Mouse (Mus musculus) heart, embryonic 11.5 days (tissue): ENCODE results near the gene Smco2. TPM values are rescaled to one million over a fixed set of nuclear protein-coding genes. Genes with fewer than 3 reads are reported as not detected.

Experiments
- ATAC-seq: fragments of 200-750 bp; cut with Nextera tagmentation; replicated peaks from 2 replicates; pipeline ENCODE4 v1.8.0; 2017; ENCODE audit warnings: moderate library complexity; ENCODE audit not compliant: insufficient number of reproducible peaks, low FRiP score, low TSS enrichment
- H3K27ac ChIP-seq: fragments of 300-500 bp; sonication (generic); 2 replicates; pipeline ENCODE4 v1.5.1; 2014; ENCODE audit warnings: mild to moderate bottlenecking, low read depth, low read length
- H3K27me3 ChIP-seq: fragments of 300-500 bp; sonication (generic); 2 replicates; pipeline ENCODE4 v1.6.1; 2014; ENCODE audit warnings: mild to moderate bottlenecking, low read length, mixed read lengths; ENCODE audit not compliant: control insufficient read depth, insufficient read depth
- H3K36me3 ChIP-seq: fragments of 300-500 bp; sonication (generic); 2 replicates; pipeline ENCODE4 v1.6.1; 2014; ENCODE audit warnings: mild to moderate bottlenecking, low read length, moderate library complexity, mixed read lengths; ENCODE audit not compliant: control insufficient read depth, insufficient read depth
- H3K4me1 ChIP-seq: fragments of 300-500 bp; sonication (generic); 2 replicates; pipeline ENCODE4 v1.6.1; 2014; ENCODE audit warnings: low read length; ENCODE audit not compliant: control insufficient read depth, insufficient read depth
- H3K4me2 ChIP-seq: fragments of 300-500 bp; sonication (generic); 2 replicates; pipeline ENCODE4 v1.6.1; 2014; ENCODE audit warnings: mild to moderate bottlenecking, moderate library complexity
- H3K4me3 ChIP-seq: fragments of 300-500 bp; sonication (generic); 2 replicates; pipeline ENCODE4 v1.5.1; 2014; ENCODE audit warnings: low read depth, low read length
- H3K9ac ChIP-seq: fragments of 300-500 bp; sonication (generic); 2 replicates; pipeline ENCODE4 v1.6.1; 2014; ENCODE audit warnings: mild to moderate bottlenecking, low read depth, low read length, moderate library complexity
- H3K9me3 ChIP-seq: fragments of 300-500 bp; sonication (generic); replicated peaks from 2 replicates; pipeline ENCODE4 v1.6.1; 2016; ENCODE audit warnings: low read length; ENCODE audit not compliant: control insufficient read depth
- WGBS: fragments of 180-500 bp; shearing (Covaris S2); extraction: QIAGEN DNeasy Blood & Tissue Kit; methylation state at CpG from one replicate; pipeline ENCODE4 v1.1.7; 2014; ENCODE audit not compliant: insufficient replicate concordance; 5-methylcytosine and 5-hydroxymethylcytosine counted together
- polyA plus RNA-seq: library from polyadenylated mRNA; unstranded; fragments of >200 nt; fragmentation: Nextera tagmentation; extraction: Ambion mirVana; gene quantifications from 2 replicates; pipeline ENCODE4 v1.2.1, GENCODE M21; 2014

The Smco2 gene
- polyA plus RNA-seq, 1 experiment from 2014 or later, result not detected

- Histone ChIP-seq H3K9ac (no peak overlapping the region), H3K27me3 (no peaks in the 10 kb centered on the region), H3K9me3 (no peaks in the 10 kb centered on the region), H3K36me3 (no peaks in the 10 kb centered on the region), H3K4me3 (no peak overlapping the region), H3K4me1 (peaks cover 33% of the 10 kb centered on the region), H3K27ac (no peak overlapping the region), H3K4me2 (no peak overlapping the region)
- 47% methylated on average over 2 of the region's 2 CpGs for WGBS
- no peak for ATAC-seq
Measured at GRCm38 (mm10) chr6:146893890-146894289, 44.0 kb downstream of the Smco2 start.

GRCm38 (mm10) chr6:146898709-146899108 lies 48.8 kb downstream of the Smco2 start:
- Histone ChIP-seq H3K27ac (no peak overlapping the region), H3K4me3 (no peak overlapping the region), H3K4me1 (peaks cover 20% of the 10 kb centered on the region), H3K36me3 (no peaks in the 10 kb centered on the region), H3K9ac (no peak overlapping the region), H3K4me2 (no peak overlapping the region), H3K27me3 (no peaks in the 10 kb centered on the region), H3K9me3 (no peaks in the 10 kb centered on the region)
- ATAC-seq, result no peak
- 83% methylated on average over 6 of the region's 6 CpGs for WGBS

GRCm38 (mm10) chr6:146899647-146900046 lies 49.7 kb downstream of the Smco2 start:
- H3K9ac ChIP-seq, result no peak overlapping the region
- no peaks in the 10 kb centered on the region for H3K27me3 ChIP-seq
- H3K4me1 ChIP-seq, result peaks cover 18% of the 10 kb centered on the region
- no peaks in the 10 kb centered on the region for H3K36me3 ChIP-seq
- no peak overlapping the region for H3K27ac ChIP-seq
- no peaks in the 10 kb centered on the region for H3K9me3 ChIP-seq
- no peak for ATAC-seq
- H3K4me2 ChIP-seq, result no peak overlapping the region
- whole genome bisulfite sequencing, result 27% methylated on average over 2 of the region's 2 CpGs
- no peak overlapping the region for H3K4me3 ChIP-seq

- Histone ChIP-seq H3K9ac (no peak overlapping the region), H3K4me2 (no peak overlapping the region), H3K27me3 (no peaks in the 10 kb centered on the region), H3K36me3 (no peaks in the 10 kb centered on the region), H3K9me3 (no peaks in the 10 kb centered on the region), H3K27ac (no peak overlapping the region), H3K4me1 (peaks cover 29% of the 10 kb centered on the region), H3K4me3 (no peak overlapping the region)
- ATAC-seq, result no peak
- 92% methylated on average over 4 of the region's 4 CpGs for WGBS
Measured at GRCm38 (mm10) chr6:146901929-146902328, 52.0 kb downstream of the Smco2 start.

GRCm38 (mm10) chr6:146903632-146904031 lies 53.7 kb downstream of the Smco2 start:
- no peak for ATAC-seq
- no peaks in the 10 kb centered on the region for H3K9me3 ChIP-seq
- H3K4me1 ChIP-seq, result peaks cover 34% of the 10 kb centered on the region
- H3K4me3 ChIP-seq, result no peak overlapping the region
- no peak overlapping the region for H3K27ac ChIP-seq
- no peak overlapping the region for H3K4me2 ChIP-seq
- 83% methylated on average over 2 of the region's 2 CpGs for WGBS
- no peaks in the 10 kb centered on the region for H3K36me3 ChIP-seq
- H3K9ac ChIP-seq, result no peak overlapping the region
- no peaks in the 10 kb centered on the region for H3K27me3 ChIP-seq

- no peaks in the 10 kb centered on the region for H3K36me3 ChIP-seq
- H3K27me3 ChIP-seq, result no peaks in the 10 kb centered on the region
- WGBS, result 81% methylated on average over 3 of the region's 3 CpGs
- no peak overlapping the region for H3K27ac ChIP-seq
- H3K4me1 ChIP-seq, result peaks cover 31% of the 10 kb centered on the region
- H3K4me3 ChIP-seq, result no peak overlapping the region
- H3K9ac ChIP-seq, result no peak overlapping the region
- no peak overlapping the region for H3K4me2 ChIP-seq
- ATAC-seq, result no peak
- H3K9me3 ChIP-seq, result no peaks in the 10 kb centered on the region
Measured at GRCm38 (mm10) chr6:146904707-146905106, 54.8 kb downstream of the Smco2 start.

- Histone ChIP-seq H3K4me2 (no peak overlapping the region), H3K9me3 (no peaks in the 10 kb centered on the region), H3K4me1 (peaks cover 35% of the 10 kb centered on the region), H3K36me3 (no peaks in the 10 kb centered on the region), H3K4me3 (no peak overlapping the region), H3K27me3 (no peaks in the 10 kb centered on the region), H3K9ac (no peak overlapping the region), H3K27ac (no peak overlapping the region)
- WGBS, result 71% methylated on average over 3 of the region's 3 CpGs
- ATAC-seq, result no peak
Measured at GRCm38 (mm10) chr6:146906000-146906786, 56.3 kb downstream of the Smco2 start.

- Histone ChIP-seq H3K9me3 (no peaks in the 10 kb centered on the region), H3K27me3 (no peaks in the 10 kb centered on the region), H3K4me1 (peaks cover 45% of the 10 kb centered on the region), H3K36me3 (no peaks in the 10 kb centered on the region), H3K9ac (no peak overlapping the region), H3K27ac (no peak overlapping the region), H3K4me3 (no peak overlapping the region), H3K4me2 (no peak overlapping the region)
- 61% methylated on average over 5 of the region's 5 CpGs for WGBS
- ATAC-seq, result no peak
Measured at GRCm38 (mm10) chr6:146907061-146907794, 57.3 kb downstream of the Smco2 start.
